Mouse (Mus musculus): Measurements from ENCODE around the gene Olfr986.
A peak's percentile ranks its signal among the peaks of the same experiment; 100 is the strongest.
"Not testable (repeated sequence)": the region's sequence is repeated elsewhere in the genome, so short reads cannot be mapped to it uniquely, and the experiment has no call there.

Gene Olfr986

DNA sequence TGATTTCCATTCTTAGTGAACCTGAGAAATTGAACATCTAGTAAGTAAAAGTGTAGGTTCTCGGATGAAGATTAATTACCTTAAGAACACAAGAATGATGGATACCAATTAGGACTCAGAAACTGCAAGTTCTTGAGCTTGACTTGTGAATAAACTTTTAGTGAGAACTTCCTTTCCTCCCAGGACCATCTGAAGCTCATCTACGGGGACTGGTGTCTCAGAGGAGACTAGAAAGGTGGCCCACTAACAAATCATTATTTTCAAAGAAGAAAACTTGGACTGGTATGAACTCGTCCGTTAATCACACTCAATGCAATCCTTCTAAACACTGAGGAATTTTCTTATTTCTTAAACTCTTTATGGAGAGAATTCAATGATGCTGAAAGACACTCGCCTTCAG is at the start of gene Olfr986:
Gene Olfr986 (plus strand): TSS at position 301 of the 400 bp plus-strand sequence.
- DNase-seq (ENCODE audit: low read depth in 2 of 2, low spot score in 2 of 2) = no peak

DNA sequence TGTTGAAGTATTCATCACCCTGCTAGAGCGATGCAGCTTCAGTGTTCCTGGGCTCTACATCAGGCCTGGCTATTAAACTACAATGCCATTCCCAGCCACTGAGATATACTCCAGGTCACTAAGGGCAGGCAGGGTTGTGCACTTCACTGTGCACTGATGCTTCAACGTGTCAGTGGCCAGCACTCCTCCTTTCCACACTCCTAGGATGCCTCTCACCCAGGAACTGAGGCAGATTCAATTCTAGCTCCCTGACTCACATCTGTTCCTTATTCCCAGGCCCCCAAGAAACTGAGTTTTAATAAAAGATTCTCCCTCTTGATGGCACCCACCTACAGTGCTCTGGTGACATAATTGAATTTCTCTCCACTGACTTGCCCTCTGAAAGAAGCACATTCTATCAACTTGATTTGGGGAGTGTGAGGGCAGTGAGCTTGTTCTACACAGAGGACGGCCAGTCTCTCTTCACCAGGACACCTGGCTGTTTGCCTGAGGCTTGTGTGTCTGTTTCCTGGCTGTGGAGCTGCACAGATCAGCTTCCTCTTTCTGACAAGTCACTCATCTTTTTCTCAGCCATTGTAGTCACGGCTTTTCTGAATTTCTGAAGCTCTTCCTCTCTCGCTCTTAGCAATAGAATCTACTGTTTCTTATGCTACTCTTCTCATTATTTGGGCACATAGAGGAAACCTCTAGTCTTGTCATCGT is 43.6 kb upstream of the Olfr986 start:
- no peak for DNase-seq (ENCODE audit: low read depth in 2 of 2, low spot score in 2 of 2)

- no peak for DNase-seq (ENCODE audit: low read depth in 2 of 2, low spot score in 2 of 2)
Measured at GRCm38 (mm10) chr9:40139484-40139883, 41.2 kb upstream of the Olfr986 start.

- no peak for DNase-seq (ENCODE audit: low read depth in 2 of 2, low spot score in 2 of 2)
Measured at GRCm38 (mm10) chr9:40141544-40141943, 39.2 kb upstream of the Olfr986 start.

DNA sequence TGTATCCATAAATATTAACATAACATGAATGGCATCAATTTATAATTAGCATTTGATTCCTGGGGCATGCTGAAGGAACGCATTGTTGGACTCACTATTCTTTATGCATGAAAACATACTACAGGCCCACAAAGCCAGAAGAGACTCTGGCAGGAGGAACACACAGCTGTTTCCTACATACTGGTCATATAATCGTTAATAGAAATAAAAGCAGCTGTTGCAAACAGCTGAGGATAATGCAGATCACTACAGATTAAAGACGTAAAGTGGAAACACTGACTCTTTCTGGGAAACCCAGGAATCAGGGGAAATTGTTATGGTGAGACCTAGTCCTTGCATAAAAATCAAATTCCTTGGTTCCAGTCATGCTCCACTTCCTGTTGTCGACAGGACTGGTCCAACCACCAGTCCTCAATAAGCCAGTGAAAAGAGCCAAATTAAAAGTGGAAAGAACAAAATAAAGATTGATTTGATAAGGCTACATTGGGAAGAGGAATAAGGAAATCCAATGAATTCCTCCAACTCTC is 25.5 kb upstream of the Olfr986 start:
- DNase-seq (ENCODE audit: low read depth in 2 of 2, low spot score in 2 of 2) = no peak

GRCm38 (mm10) chr9:40166446-40166845 is 14.3 kb upstream of the Olfr986 start:
- no peak for DNase-seq (ENCODE audit: low read depth in 2 of 2, low spot score in 2 of 2)

DNA sequence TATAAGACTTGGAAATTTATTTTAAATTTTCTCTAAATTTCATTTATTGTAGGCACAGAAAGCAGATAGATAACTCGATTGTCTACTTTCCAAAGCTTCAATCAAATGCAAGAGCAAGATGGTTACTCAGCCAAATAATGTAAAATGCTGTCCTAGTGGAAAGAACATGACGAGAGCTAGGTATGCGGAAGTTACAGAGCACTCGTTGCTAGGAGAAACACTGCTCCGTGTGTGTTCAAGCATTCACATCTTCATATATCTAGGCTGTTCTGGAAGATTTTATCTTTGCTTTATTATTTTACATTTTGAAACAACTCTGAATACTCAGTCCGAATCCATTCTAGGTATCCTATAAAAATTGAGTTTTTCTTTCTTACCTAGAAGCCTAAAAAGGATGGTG is 3.7 kb upstream of the Olfr986 start:
- no peak for DNase-seq (ENCODE audit: low read depth in 2 of 2, low spot score in 2 of 2)

GRCm38 (mm10) chr9:40185166-40185565 is 4.4 kb downstream of the Olfr986 start:
- not testable (repeated sequence) for DNase-seq (ENCODE audit: low read depth in 2 of 2, low spot score in 2 of 2)

DNA sequence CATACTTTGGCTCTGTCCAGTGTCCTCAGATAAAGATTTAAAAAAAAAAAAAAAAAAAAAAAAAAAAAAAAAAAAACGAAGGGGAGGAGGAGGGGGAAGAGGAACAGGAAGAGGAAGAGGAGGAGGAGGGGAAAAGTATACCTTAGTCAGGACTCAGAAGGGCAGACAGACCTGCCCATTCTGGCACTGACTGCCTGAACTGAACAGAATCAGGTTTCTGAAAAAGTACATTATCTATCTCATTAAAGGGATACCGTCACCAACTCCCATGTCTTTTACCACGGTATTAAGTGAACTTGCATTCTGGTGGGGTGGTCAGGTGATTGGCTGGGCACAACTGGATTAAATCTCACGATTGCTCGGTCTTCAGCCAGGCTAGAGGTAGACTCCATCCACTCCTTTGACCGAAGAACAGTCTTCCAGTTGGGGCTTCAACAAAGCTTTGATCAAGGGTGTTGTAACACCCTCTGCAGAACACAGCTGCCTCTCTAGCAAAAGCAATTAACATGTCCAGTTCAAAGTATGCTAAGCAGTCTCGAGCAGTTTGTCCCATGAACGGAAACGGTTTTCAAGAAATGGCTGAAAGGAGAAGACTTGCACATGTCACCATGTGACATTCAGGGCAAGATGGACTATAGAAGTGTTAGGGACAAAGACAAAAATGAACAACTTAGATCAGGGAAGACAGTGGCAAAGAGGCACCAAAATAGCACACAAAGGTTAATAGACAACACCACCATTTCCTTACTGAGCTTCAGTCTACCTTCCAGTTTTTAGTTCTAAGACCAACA is 10.6 kb downstream of the Olfr986 start:
- DNase-seq (ENCODE audit: low read depth in 2 of 2, low spot score in 2 of 2) = no peak

- DNase-seq (ENCODE audit: low read depth in 2 of 2, low spot score in 2 of 2) = peak; percentile 48 to 65
Measured at GRCm38 (mm10) chr9:40192098-40193038, 11.6 kb downstream of the Olfr986 start, which contains the start of gene Zfp202. TSS of gene Zfp202 (plus strand) at chr9:40192316.

DNA sequence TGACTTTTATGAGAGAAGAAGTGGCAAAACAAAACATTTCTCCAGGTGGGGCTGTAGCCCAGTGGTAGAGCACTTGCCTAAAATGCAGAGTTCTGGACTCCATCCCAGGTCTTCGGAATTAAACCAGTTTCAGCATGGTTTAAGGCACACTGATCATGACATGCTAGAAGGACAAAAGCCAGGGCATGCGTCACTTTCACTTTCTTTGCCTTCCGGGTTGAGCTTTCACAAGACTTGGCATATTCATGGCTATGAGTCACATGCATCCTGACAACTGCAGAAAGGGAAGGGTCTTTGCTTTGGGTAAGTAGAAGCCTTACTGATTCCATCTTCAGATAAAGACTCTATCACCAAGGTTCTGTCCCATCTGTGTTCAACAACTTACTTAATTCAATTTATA is 15.3 kb downstream of the Olfr986 start:
- no peak for DNase-seq (ENCODE audit: low read depth in 2 of 2, low spot score in 2 of 2)

DNA sequence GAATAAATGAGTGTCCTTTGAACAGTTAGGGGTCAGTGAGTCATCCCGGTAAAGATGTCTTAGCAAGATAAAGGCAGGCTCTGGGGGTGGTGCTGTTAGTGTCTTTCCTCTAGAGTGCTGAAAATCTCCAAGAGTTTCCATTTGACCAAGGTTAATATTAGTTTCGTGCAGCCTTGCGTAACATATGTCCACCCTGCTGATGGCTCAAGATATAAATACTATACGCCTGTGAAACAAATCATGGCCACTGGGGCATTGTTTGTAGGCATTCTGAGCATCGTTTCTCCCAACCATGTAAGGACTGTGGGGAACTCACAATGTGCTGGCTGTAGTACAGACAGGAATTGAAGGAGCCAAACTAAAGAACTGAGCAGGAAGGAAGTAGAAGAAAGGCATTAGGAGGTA is 25.8 kb downstream of the Olfr986 start:
- no peak for DNase-seq (ENCODE audit: low read depth in 2 of 2, low spot score in 2 of 2)

DNA sequence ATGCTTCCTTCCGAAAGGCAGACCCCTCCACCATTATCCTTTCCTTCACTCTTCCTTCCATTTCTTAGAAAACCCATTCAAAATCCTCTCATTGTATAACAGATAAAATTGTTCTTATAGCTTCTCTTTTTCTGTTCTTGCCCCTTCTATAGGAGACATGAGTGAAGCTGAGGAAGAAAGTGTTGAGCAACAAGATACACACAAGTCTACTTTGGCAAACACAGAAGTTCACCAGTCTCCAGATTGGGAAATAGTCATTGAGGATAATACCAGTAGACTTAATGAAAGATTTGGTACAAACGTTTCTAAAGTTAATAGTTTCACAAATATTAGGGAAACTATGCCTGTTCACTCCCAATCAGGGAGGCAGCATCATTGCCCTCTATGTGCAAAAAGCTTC is 30.0 kb downstream of the Olfr986 start:
- DNase-seq (ENCODE audit: low read depth in 2 of 2, low spot score in 2 of 2) = no peak

DNA sequence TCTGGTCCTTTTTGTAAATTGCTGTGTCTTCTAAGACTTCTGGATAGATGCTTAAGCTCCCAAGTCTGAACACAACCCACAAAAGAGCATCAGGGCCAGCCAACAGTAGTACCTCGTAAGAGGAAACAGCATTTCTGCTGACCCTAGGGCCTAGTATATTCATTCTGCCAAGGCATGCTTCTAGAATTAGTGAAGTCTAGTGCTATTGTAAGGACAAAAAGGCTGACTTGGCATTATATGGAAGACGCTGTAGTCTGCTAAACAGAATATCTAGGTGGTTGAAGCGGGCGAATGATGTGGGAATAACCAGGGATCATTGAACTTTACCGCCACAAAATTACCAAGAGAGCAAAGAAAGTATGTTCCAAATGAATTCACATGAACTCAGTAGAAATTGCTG is 33.3 kb downstream of the Olfr986 start:
- DNase-seq (ENCODE audit: low read depth in 2 of 2, low spot score in 2 of 2) = no peak

DNA sequence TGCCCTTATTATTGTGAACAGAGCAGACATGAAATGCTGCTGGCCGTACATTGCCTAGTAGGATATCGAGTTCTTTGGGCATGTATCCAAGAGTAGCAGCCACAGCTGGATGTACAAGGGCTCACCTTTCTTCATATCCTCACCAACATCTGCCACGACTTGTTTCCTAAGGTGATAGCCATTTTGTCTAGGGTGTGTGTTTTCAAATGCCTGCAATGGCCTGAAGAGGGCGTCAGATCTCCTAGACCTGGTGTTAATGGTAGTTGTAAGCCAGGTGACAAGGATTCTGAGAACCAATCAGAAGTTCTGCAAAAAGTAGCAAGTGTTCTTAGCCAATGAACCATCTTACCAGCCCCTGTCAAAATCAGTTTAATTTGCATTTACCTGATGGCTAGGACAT is 35.9 kb downstream of the Olfr986 start:
- DNase-seq (ENCODE audit: low read depth in 2 of 2, low spot score in 2 of 2) = no peak

DNA sequence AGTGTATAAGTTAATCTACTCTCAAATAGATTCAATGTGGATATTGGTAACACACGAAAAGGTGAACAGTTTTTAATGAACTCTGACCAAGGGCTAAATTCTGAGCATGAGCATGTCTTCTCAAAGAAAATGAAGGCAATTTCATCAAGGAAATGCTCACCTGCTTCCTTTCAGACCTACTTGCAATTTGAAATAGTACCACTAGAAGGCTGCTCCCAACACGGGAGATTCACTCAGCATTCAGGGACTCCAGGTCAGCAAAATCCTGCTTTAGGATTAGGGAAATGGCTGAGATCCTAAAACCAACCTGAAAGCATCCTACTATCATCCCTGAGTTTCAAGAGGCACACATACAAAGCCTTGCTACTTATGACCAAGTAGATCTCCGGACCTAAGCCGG is 43.6 kb downstream of the Olfr986 start:
- no peak for DNase-seq (ENCODE audit: low read depth in 2 of 2, low spot score in 2 of 2)

DNA sequence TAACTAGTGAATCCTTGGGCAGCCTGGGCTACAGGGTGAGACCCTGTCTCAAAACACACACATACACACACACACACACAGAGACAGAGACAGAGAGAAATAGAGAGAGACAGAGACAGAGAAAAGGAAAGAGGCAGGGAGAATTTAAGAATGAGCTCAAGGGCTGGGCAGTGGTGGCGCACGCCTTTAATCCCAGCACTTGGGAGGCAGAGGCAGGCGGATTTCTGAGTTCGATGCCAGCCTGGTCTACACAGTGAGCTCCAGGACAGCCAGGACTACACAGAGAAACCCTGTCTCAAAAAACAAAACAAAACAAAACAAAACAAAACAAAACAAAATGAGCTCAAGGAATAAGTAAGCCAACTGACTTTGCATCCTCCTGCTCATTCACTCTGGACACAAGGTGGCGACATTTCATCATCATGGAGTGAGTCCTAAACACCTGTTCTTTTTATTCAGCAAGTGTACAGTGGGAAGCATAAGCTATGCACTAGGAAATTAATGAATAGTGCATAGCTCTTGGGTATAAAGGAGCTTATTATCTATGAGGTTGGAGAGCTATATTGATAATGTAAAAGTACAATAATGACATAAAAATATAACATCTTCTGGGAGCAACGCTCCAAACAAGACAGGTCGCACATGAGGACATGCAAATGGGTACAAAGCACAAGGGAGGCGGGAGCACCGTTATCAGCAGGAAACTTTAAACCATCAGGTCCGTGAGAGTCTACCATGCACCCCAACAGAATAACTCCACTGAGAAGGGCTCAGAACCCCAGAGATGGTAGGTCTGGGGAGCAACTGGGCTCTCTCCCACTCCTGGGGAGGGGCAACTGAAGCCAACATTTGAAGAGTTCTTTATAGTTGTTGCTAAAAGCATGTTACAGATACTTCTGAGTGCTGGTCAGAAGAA is 47.4 kb downstream of the Olfr986 start:
- DNase-seq (ENCODE audit: low read depth in 2 of 2, low spot score in 2 of 2) = no peak

DNA sequence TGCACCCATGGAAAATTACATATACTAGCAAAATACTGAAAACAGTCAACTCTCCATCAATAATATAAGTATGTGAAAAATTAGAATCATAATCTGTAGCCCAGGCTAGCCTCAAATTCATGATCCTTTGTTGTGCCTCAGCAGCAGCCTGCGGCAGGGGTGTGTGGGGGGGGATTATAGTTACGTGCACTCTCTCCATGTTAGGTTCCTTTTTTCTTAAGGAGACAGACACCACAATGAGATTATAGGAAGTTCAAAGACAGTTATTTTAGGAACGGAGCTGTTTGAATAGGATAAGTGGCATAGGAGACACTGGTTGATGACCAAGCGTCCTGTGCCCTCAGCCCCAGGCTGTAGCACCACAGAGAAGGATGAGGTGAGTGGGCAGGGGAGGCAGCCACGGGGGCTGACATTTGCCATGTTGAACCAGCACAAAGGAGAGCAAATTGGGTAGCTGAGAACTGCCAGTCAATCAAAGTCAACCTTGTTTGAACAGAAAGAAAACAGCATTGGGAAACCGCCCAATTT is 48.1 kb downstream of the Olfr986 start:
- DNase-seq (ENCODE audit: low read depth in 2 of 2, low spot score in 2 of 2) = no peak

DNA sequence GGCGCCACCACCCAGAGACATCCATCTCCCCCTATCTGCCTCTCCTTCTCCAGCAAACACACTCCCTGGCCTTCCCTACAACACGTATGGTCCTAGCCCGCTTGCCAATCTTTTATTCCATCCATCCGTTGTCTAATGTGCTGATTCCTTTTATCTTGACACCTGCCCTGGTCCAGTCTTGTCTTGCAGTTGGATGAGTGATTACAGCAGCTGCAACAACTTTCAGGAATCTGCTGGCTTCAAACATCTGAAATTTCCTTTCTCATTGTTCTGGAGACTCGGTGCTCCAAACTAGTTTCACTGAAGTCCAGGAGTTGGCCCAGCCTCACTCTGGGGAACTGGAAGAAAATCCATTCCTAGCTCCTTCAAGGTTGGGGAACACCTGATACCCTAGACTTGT is 48.8 kb downstream of the Olfr986 start:
- DNase-seq (ENCODE audit: low read depth in 2 of 2, low spot score in 2 of 2) = no peak

GRCm38 (mm10) chr9:40231019-40231418 is 50.3 kb downstream of the Olfr986 start:
- no peak for DNase-seq (ENCODE audit: low read depth in 2 of 2, low spot score in 2 of 2)
